Mouse (Mus musculus) cerebellum, adult 2 months (tissue): Measurements from ENCODE around the gene Thg1l.

ENCODE experiments used
- CTCF ChIP-seq: fragments of 200-500 bp; IDR thresholded peaks from 2 replicates; pipeline ENCODE4 v1.5.1; 2011; ENCODE audit warnings: low read depth, mild to moderate bottlenecking, control low read depth, low read length, moderate library complexity, borderline replicate concordance; ENCODE audit not compliant: insufficient read depth
- POLR2A ChIP-seq: fragments of 200-500 bp; IDR thresholded peaks from 2 replicates; pipeline ENCODE4 v1.6.1; 2011; ENCODE audit warnings: low read length, control low read depth, borderline replicate concordance; ENCODE audit not compliant: insufficient read depth

GRCm38 (mm10) chr11:45979946-45980892 lies 24.9 kb upstream of the Thg1l start, which contains the start of gene Sox30:
- TF ChIP-seq CTCF (no peak), POLR2A (no peak)
